Mouse (Mus musculus) left cerebral cortex, postnatal 36 days (tissue): ENCODE measurements around the gene Ano6. TPM values are rescaled to one million over a fixed set of nuclear protein-coding genes. Genes with fewer than 3 reads are reported as not detected.
"Not testable (repeated sequence)": the region's sequence is repeated elsewhere in the genome, so short reads cannot be mapped to it uniquely, and the experiment has no call there.

Experiments
- DNase-seq, 2 experiments: peaks; one replicate each; pipeline ENCODE4 v3.0.0; 2021 to 2022; ENCODE audit warnings: low spot score in 2 of 2, mixed read lengths in 1 of 2
- intact Hi-C: fragments of 180-260 bp; cut with DNase I; formaldehyde crosslinking; loops from one replicate; pipeline ENCODE4 v1.15.1; 2025
- total RNA-seq, 2 experiments: library from RNA; stranded (reverse); gene quantifications; 2 replicates each; pipeline ENCODE4 v1.2.3; 2021

The Ano6 gene
- total RNA-seq, 2 experiments from 2014 or later, result 17.9 to 22.9 TPM

DNA sequence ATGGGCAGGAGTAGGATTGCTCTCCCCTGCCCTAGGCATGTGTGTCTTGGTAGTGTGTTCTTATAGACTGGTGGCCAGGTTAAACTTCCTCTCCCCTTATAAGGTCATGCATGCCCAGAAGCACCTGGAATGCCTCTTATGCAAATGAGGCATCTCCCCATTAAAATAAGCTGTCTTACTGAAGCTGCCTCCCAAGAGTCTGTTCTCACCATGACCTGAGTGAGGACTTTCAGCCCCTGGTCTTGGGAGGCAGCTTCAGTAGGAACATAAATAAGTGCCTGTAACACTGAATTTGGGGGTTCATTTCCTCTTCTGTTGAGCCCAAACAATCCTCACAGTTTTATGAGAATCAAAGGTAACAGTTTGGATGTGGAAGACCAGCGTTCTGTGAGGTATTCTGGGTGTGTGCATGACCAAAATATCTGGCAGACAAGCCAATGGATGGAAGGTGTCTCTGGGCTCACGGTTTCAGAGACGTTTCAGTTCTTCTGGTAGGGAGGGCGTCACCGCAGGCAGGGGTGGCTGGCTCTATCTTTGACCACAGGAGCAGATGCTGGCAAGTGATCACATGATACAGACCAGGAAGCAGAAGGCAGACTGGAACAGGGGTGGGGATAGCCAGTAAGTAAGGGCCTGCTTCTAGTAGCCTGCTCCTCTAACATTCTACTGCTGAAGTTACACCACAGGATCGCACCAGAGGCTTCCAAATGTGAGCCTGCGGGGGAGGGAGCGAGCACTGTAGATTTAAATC is 22.4 kb downstream of the Ano6 start:
- no peak for DNase-seq
- intact Hi-C loops, result no loop called here

DNA sequence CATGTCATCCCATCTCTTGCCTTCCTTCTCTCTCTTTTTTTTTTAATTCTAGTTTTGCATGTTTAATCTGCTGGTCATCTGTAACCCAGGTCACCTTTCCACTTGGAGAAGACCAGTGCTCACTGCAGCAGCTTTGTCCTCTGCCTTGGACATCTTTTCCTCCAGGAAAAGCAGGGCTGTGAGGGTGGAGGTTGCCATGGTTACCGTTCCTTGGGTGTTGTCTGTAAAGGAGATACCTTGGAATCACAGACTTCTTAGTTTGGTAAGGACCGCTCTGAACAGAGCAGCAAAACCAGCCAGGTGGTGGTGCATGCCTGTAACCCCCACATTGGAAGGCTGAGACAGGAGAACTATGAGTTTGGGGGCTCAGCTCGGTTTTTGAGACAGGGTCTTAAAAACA is 26.9 kb downstream of the Ano6 start:
- peak; percentile 37 to 42 for DNase-seq
- intact Hi-C loops, result no loop called here

DNA sequence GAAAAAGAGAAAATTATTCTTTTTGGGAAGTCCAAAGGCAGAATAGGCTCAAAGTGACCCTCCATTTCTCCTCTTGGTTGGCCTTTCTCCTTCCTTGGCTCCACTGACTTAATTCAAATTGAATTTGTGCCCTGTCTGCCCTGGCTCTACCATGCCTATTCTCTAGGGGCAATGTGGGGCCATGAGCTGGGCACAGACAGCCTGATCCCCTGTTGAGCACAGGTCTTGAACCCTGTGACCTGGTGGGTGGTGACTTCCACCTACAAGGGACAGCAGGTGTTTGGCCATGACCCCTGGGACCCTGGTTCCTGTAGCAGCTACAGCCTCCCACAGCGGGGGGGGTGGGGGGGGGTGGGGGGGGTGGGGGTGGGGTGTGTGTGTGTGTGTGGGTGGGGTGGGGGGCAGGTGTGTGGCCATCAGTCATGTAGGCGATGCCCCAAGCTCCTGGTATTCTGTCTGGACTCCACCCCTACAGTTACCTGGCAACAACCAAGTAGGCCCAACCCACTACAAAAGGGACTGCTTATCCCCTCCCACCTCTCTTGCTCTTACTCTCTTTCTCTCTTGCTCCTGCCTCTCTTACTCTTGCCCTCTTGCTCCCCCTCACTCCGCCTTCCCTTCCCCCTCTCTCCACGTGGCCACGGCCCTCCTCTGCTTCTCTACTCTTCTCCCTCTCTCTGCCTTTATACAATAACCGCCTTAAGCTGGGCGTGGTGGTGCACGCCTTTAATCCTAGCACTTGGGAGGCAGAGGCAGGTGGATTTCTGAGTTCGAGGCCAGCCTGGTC is 28.8 kb downstream of the Ano6 start:
- intact Hi-C loops, result no loop called here
- DNase-seq, result no peak

- intact Hi-C loops, result no loop called here
- no peak for DNase-seq
Observed at GRCm38 (mm10) chr15:95820142-95820541, 29.5 kb downstream of the Ano6 start.

GRCm38 (mm10) chr15:95820678-95821077 is 30.0 kb downstream of the Ano6 start:
- intact Hi-C loops, result no loop called here
- DNase-seq, result no peak

GRCm38 (mm10) chr15:95822099-95822498 is 31.5 kb downstream of the Ano6 start:
- no peak for DNase-seq
- intact Hi-C loops, result no loop called here

DNA sequence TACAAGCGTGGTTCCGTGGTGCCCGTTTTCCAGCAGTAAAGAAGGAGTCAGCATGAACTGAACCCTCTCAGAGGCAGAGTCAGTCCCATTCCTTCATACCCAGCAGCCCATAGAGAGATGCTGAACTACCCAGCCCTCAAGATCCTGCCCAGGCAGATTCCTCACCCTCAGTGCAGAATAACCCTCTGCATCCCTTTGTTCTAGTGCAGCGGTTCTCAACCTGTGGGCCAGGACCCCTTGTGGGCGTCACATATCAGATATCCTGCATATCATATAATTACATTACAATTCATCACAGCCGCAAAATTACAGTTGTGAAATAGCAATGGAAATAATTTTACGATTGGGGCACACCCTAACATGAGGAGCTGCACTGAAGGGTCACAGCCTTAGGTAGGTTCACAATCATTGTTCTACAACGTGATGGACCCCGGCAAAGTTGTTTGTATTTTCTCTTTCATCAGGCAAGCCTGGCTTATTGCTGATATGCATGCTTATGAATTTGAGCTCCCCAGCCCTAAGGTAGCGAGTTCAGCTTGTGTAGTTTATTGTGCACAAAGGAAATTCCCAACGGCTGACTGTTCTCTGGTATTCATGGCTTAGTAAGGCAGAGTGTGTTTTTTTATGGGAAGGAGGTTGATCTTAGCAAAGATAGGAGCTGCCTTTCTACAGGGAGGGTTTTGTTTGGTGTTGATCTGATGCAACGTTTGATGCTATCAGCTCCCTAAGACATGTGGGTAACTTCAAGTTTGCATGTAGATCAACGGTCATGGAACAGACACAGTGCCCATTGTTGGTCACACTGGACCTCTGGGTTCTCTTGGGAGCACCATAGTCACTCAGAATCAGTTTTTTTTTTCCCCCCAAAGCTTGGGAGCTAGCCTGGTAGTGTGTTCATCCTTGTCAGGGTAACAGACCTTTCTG is 33.0 kb downstream of the Ano6 start:
- intact Hi-C loops, result no loop called here
- DNase-seq, result no peak

GRCm38 (mm10) chr15:95826516-95826915 is 35.9 kb downstream of the Ano6 start:
- DNase-seq, result no peak
- intact Hi-C loops, result no loop called here

- intact Hi-C loops, result no loop called here
Observed at GRCm38 (mm10) chr15:95827465-95827971, 36.9 kb downstream of the Ano6 start.

DNA sequence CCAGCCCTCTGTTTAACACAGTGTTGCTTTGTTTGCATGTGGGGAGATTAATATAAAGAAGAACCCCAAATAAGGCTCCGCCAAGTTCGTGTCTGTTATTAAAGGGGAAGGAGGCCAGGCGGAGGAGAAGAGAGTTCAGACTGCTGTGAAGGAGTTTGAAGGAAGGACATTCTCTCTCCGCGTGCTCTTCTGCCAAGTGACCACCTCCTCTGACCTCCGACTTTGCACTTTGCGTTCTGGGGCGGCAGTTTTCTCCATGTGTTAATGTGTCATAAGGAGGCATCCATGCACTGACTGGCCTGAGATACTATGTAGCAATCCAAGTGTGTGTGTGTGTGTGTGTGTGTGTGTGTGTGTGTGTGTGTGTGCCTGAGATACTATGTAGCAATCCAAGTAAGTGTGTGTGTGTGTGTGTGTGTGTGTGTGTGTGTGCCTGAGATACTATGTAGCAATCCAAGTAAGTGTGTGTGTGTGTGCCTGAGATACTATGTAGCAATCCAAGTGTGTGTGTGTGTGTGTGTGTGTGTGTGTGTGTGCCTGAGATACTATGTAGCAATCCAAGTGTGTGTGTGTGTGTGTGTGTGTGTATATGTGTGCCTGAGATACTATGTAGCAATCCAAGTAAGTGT is 37.5 kb downstream of the Ano6 start:
- DNase-seq, intact Hi-C loops: not testable (repeated sequence)

More at GRCm38 (mm10) chr15:95827465-95827971, 36.9 kb downstream of the Ano6 start:
- no peak for DNase-seq

DNA sequence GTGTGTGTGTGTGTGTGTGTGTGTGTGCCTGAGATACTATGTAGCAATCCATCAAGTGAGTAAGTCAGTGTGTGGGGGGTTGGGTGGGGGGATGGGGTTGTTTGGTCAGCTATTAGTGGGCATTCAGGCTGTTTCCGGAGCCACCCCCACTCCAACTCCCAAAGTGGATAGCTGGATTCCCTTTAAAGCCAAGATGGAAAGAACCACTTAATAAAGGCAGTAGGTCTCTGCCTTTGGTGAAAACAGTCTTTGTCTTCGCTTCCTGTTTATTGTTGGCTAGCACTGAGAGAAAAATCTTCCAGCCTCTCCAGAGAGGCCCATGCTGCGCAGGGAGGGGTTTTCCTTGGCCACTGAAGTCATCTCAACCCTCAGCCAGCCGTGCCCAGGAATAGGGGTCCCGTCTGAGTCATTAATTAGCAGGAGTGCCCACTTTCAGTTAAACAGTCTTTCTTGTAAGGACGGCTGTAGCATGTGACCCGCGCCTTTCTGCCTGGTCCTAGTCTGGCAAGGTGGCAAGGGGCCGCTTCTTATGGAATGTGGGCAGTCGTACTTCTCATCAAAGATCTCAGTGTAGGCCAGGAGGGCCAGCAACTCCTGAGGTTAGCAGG is 38.1 kb downstream of the Ano6 start:
- intact Hi-C loops, result no loop called here
- DNase-seq, result no peak

DNA sequence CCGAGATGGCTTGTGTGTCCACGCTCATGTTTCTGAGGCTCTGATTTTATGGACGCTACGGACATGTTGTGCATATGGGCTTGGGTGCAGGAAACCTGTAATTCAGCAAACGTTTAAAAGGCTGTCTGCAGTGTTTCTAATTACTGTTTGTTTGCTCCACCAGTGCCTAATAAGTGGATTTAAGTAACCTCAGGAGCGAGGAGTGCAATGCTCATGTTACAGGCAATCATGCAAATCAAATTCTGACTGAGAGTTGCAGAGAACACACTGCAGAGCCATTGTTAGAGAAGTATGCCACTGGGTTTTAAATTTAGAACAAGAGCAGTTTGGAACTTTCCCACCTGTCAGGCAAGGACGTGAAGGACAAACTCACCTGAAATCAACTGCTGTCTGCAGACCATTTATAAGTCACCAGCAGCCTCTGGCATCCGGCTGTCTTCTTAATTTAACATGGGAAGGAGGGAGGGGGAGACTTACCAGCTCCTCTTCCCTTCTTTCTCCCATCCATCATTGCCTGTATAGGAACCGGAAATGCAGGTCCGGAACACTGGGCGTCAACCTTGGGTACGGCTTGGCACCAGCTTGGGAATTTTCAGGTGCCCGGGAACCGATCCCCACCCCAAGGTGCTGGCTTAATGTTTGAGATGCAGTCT is 39.0 kb downstream of the Ano6 start:
- DNase-seq, result no peak
- intact Hi-C loops, result no loop called here

- DNase-seq, result no peak
- intact Hi-C loops, result no loop called here
Observed at GRCm38 (mm10) chr15:95830206-95830560, 39.5 kb downstream of the Ano6 start.

DNA sequence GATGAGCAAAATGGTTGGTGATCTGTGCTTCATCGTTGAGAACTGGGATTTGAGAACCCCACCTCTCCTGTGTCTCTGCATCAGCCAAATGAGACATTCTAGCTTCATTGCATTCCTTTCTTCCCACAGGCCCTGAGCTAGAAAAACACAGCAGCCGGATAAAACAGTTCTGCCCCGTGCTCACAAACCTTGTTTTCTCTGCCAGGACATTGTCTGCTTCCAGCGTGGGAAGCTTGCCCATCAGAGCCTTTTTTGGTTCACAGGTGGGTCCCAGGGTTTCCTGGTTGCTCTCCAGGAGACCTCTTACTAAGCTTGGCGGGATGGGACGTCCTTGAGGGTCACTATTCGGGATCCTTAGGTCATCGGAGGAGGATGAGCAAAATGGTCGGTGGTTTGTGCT is 42.6 kb downstream of the Ano6 start:
- intact Hi-C loops, result no loop called here
- no peak for DNase-seq

- intact Hi-C loops, result no loop called here
- DNase-seq, result no peak
Observed at GRCm38 (mm10) chr15:95836077-95836476, 45.4 kb downstream of the Ano6 start.

- intact Hi-C loops, result no loop called here
Observed at GRCm38 (mm10) chr15:95836646-95837434, 46.2 kb downstream of the Ano6 start.

DNA sequence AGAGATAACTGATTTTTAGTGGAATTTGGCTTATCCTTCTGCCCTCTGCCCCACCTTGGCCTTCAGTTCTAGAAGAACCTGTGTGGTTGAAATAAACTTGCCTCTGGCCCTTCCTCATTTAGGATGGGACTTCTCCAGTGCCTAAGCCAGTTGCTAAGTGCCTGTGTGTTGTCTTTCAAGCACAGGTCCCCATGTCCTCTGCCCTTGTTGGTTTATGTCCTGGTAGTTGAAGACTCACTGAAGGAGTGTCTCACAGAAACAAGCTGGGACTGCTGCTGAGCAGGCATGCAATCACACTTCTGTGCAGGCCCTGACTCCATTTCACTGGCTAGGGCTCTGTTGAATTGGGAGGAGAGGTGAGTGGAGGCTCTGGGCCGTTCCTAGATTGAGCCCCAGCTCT is 46.9 kb downstream of the Ano6 start:
- intact Hi-C loops, result no loop called here
- DNase-seq, result no peak

More at GRCm38 (mm10) chr15:95836646-95837434, 46.2 kb downstream of the Ano6 start:
- DNase-seq, result no peak
